Mouse (Mus musculus): ENCODE data around the gene Scn3b.
A peak's percentile ranks its signal among the peaks of the same experiment; 100 is the strongest.

Scn3b gene

DNA sequence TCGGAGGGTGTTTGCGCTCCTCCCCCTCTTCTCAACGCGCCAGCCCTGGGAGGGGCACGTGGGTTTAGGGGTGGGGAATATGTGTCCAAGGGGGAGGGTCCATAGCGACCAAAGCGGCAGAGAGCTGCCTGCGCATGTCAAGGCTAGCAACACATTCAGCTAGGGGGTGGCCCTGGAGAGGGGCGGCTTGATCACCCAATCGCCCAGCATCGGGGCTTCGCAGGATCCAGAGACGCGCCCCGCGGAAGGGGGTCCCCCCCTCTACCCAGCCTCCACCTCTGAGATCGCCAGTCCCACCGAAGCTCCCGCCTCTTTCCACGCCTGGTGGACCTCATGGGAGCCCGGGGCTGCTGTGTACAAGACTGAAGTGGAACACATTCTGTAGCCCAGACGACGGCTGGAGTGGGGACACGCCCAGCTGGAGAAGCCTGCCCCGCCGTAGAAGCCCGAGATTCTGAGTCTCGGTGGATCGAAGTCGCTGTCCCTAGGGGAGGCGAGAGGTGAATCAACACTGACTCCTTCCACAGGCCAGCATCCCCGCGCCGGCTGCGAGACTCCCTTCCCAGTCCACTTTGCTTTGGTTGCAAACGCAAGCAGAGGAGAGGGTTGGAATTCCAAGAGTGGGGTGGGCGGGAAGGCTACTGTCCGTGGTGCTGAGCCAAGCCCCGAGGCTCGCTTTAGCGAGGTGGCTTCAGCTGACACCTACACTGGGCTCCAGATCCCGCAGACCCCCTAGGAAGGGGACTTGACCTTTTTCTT lies at the start of gene Scn3b:
Gene Scn3b (plus strand): TSS at position 115 of the 759 bp plus-strand sequence.
- no peaks in the 10 kb centered on the region; the same call in 1 of the 2 replicates for H3K27me3 ChIP-seq (ENCODE audit: control insufficient read depth, insufficient read depth, low read length, poor library complexity, severe bottlenecking)
- no peak for DNase-seq (ENCODE audit: low read depth, low spot score)
- no peaks in the 10 kb centered on the region for H3K36me3 ChIP-seq (ENCODE audit: control insufficient read depth, insufficient read depth, low read length, poor library complexity, severe bottlenecking)

DNA sequence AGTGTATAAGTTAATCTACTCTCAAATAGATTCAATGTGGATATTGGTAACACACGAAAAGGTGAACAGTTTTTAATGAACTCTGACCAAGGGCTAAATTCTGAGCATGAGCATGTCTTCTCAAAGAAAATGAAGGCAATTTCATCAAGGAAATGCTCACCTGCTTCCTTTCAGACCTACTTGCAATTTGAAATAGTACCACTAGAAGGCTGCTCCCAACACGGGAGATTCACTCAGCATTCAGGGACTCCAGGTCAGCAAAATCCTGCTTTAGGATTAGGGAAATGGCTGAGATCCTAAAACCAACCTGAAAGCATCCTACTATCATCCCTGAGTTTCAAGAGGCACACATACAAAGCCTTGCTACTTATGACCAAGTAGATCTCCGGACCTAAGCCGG lies 44.7 kb upstream of the Scn3b start:
- Histone ChIP-seq H3K36me3 (ENCODE audit: control insufficient read depth, insufficient read depth, low read length, poor library complexity, severe bottlenecking) (no peaks in the 10 kb centered on the region), H3K27me3 (ENCODE audit: control insufficient read depth, insufficient read depth, low read length, poor library complexity, severe bottlenecking) (no peaks in the 10 kb centered on the region)
- DNase-seq (ENCODE audit: low read depth, low spot score) = no peak

DNA sequence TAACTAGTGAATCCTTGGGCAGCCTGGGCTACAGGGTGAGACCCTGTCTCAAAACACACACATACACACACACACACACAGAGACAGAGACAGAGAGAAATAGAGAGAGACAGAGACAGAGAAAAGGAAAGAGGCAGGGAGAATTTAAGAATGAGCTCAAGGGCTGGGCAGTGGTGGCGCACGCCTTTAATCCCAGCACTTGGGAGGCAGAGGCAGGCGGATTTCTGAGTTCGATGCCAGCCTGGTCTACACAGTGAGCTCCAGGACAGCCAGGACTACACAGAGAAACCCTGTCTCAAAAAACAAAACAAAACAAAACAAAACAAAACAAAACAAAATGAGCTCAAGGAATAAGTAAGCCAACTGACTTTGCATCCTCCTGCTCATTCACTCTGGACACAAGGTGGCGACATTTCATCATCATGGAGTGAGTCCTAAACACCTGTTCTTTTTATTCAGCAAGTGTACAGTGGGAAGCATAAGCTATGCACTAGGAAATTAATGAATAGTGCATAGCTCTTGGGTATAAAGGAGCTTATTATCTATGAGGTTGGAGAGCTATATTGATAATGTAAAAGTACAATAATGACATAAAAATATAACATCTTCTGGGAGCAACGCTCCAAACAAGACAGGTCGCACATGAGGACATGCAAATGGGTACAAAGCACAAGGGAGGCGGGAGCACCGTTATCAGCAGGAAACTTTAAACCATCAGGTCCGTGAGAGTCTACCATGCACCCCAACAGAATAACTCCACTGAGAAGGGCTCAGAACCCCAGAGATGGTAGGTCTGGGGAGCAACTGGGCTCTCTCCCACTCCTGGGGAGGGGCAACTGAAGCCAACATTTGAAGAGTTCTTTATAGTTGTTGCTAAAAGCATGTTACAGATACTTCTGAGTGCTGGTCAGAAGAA lies 40.9 kb upstream of the Scn3b start:
- peak; percentile 54 for DNase-seq (ENCODE audit: low read depth, low spot score)
- no peaks in the 10 kb centered on the region for H3K27me3 ChIP-seq (ENCODE audit: control insufficient read depth, insufficient read depth, low read length, poor library complexity, severe bottlenecking)
- H3K36me3 ChIP-seq (ENCODE audit: control insufficient read depth, insufficient read depth, low read length, poor library complexity, severe bottlenecking) = no peaks in the 10 kb centered on the region

DNA sequence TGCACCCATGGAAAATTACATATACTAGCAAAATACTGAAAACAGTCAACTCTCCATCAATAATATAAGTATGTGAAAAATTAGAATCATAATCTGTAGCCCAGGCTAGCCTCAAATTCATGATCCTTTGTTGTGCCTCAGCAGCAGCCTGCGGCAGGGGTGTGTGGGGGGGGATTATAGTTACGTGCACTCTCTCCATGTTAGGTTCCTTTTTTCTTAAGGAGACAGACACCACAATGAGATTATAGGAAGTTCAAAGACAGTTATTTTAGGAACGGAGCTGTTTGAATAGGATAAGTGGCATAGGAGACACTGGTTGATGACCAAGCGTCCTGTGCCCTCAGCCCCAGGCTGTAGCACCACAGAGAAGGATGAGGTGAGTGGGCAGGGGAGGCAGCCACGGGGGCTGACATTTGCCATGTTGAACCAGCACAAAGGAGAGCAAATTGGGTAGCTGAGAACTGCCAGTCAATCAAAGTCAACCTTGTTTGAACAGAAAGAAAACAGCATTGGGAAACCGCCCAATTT lies 40.1 kb upstream of the Scn3b start:
- DNase-seq (ENCODE audit: low read depth, low spot score) = no peak
- Histone ChIP-seq H3K36me3 (ENCODE audit: control insufficient read depth, insufficient read depth, low read length, poor library complexity, severe bottlenecking) (no peaks in the 10 kb centered on the region), H3K27me3 (ENCODE audit: control insufficient read depth, insufficient read depth, low read length, poor library complexity, severe bottlenecking) (no peaks in the 10 kb centered on the region)

DNA sequence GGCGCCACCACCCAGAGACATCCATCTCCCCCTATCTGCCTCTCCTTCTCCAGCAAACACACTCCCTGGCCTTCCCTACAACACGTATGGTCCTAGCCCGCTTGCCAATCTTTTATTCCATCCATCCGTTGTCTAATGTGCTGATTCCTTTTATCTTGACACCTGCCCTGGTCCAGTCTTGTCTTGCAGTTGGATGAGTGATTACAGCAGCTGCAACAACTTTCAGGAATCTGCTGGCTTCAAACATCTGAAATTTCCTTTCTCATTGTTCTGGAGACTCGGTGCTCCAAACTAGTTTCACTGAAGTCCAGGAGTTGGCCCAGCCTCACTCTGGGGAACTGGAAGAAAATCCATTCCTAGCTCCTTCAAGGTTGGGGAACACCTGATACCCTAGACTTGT lies 39.5 kb upstream of the Scn3b start:
- DNase-seq (ENCODE audit: low read depth, low spot score) = no peak
- no peaks in the 10 kb centered on the region for H3K27me3 ChIP-seq (ENCODE audit: control insufficient read depth, insufficient read depth, low read length, poor library complexity, severe bottlenecking)
- no peaks in the 10 kb centered on the region for H3K36me3 ChIP-seq (ENCODE audit: control insufficient read depth, insufficient read depth, low read length, poor library complexity, severe bottlenecking)

DNA sequence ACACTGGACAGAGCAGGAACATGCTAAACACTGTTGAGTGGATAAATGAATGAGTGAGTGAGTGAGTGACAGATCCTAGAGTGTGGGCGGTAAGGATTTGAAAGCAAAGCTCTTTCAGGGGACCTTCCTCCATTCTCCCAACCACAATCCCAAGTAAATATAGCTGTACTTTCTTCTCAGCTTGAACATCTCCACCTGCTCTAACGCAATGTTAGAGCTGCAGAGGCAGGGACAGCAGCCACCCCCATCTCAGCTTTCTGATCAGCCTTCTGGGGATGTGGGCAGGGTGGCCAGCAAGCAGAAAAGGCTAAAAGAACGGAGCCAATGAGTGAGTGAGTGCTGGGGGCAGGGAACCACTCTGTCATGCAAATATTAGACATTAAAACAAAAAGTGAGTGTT lies 38.0 kb upstream of the Scn3b start:
- DNase-seq (ENCODE audit: low read depth, low spot score) = no peak
- Histone ChIP-seq H3K27me3 (ENCODE audit: control insufficient read depth, insufficient read depth, low read length, poor library complexity, severe bottlenecking) (no peaks in the 10 kb centered on the region), H3K36me3 (ENCODE audit: control insufficient read depth, insufficient read depth, low read length, poor library complexity, severe bottlenecking) (no peaks in the 10 kb centered on the region)

DNA sequence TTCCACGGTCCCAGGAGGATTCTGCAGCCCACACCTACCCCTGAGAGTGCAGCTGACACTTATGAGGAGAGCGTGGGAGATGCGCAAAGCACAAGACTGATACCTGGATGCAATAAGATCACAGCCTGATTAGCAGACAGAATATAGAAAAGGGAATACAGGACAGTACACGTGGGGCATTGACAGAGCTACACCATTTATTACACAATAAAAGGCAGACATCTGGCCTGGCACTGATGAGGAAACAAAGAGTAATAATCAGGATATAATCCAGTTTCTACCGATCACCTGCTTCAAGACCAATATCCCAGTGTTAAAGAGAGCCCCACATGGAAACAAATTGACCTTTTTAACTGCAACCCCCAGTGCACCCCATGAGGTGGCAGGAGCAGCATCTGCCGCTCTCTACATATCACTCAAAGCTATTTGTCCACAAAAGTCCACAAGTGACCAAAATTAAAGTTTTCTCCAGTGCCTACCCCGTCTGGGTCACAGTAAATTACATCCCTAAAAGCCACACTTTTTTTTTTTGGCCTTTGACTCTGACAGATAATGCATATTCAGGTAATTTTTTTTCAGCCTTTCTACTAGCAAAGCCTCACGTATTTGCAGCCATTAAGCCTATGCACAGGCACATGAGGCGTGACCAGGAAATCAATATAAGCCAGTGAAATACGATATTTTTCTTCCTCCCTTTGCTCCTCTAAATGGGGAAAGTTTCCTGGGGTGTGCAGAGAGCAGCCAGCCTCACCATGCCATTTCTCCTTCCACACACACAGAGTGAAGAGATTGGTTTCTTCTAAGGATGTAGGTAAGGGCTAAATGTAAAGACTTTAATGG lies 34.6 kb upstream of the Scn3b start:
- Histone ChIP-seq H3K27me3 (ENCODE audit: control insufficient read depth, insufficient read depth, low read length, poor library complexity, severe bottlenecking) (no peaks in the 10 kb centered on the region), H3K36me3 (ENCODE audit: control insufficient read depth, insufficient read depth, low read length, poor library complexity, severe bottlenecking) (no peaks in the 10 kb centered on the region)
- DNase-seq (ENCODE audit: low read depth, low spot score) = no peak

DNA sequence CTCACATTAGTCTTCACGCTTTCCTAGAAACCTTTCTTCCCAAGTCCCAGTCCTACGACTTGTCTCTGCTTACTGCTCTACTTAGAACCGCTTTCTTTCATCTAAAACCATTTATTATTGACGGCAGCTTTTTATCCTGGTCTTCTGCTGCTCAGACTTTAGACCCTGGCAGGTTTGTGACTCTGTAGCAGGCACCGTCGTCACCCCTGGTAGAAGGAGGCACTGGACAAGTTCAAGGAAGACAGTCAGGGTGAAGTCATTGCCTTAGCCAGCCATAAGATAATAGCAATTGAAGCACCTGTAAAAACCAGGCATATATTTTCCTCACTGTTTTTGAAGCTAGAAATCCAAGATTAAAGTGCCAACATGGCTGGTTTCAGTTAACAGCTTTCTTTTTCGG lies 33.8 kb upstream of the Scn3b start:
- H3K36me3 ChIP-seq (ENCODE audit: control insufficient read depth, insufficient read depth, low read length, poor library complexity, severe bottlenecking) = no peaks in the 10 kb centered on the region

DNA sequence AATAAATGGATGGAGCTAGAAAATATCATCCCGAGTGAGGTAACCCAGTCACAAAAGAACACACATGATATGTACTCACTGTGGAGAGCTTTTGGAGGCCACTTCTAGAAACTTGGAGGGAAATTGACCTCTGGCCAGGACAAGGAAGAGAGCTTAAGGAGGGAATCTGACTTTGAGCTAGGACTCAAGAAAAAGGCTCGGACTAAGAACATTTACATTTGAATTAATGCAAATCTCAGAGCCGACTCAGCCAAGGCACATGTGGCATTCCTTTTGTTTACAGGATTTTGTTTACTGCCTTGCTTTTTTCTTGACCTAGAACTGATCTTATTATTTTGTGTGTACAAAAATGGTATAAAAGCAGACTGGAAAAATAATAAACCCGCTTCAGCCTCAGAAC lies 29.3 kb upstream of the Scn3b start:
- no peak for DNase-seq (ENCODE audit: low read depth, low spot score)
- no peaks in the 10 kb centered on the region for H3K27me3 ChIP-seq (ENCODE audit: control insufficient read depth, insufficient read depth, low read length, poor library complexity, severe bottlenecking)
- H3K36me3 ChIP-seq (ENCODE audit: control insufficient read depth, insufficient read depth, low read length, poor library complexity, severe bottlenecking) = no peaks in the 10 kb centered on the region

More for the DNA sequence above, 33.8 kb upstream of the Scn3b start:
- H3K27me3 ChIP-seq (ENCODE audit: control insufficient read depth, insufficient read depth, low read length, poor library complexity, severe bottlenecking) = no peaks in the 10 kb centered on the region
- DNase-seq (ENCODE audit: low read depth, low spot score) = no peak

DNA sequence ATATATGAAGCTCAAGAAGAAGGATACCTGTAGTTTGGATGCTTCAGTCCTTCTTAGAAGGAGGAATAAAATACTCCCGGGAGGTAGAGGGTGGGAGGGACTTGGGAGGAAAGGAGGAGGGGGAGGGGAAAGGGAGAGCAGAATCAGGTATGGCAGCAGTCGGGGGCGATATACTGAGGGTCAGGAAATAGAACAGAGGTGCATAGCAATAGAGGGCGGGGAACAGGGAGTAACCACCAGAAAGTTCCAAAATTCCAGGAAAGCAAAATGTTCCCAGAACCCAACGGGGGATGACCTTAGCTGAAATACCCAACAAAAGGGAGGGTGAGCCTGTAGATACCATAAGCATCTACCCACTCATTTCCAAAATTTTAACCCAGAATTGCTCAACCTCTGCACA lies 28.7 kb upstream of the Scn3b start:
- Histone ChIP-seq H3K36me3 (ENCODE audit: control insufficient read depth, insufficient read depth, low read length, poor library complexity, severe bottlenecking) (no peaks in the 10 kb centered on the region), H3K27me3 (ENCODE audit: control insufficient read depth, insufficient read depth, low read length, poor library complexity, severe bottlenecking) (no peaks in the 10 kb centered on the region)
- no peak for DNase-seq (ENCODE audit: low read depth, low spot score)

DNA sequence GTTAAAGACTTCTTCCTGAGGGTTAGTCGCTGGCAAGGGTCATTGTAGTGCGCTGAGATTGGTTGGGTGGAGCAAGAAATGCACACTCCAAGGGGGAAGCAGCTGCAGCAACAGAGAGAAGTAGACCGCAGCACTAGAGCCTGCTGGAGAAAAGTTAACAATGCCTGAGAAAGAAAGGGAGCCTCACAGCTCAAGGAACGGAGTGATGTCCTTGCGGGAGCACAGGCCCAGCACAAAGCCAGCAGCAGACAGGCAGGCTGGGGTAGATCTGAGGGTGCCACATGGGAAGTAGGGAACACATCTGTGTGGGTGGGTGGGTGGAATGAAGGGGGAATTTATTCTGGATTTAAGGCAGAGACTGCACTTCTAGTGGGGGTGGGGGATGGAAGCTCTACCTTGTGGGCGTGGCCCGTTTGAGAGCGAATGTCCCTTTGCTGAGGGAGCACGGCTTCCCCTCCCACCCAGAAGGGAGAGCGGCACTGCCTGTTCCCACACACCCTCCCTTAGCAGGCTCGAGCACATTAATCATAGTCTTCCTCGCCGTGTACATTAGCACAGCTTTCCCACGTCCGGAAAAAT lies 27.7 kb upstream of the Scn3b start:
- no peak for DNase-seq (ENCODE audit: low read depth, low spot score)
- Histone ChIP-seq H3K27me3 (ENCODE audit: control insufficient read depth, insufficient read depth, low read length, poor library complexity, severe bottlenecking) (no peaks in the 10 kb centered on the region), H3K36me3 (ENCODE audit: control insufficient read depth, insufficient read depth, low read length, poor library complexity, severe bottlenecking) (no peaks in the 10 kb centered on the region)

DNA sequence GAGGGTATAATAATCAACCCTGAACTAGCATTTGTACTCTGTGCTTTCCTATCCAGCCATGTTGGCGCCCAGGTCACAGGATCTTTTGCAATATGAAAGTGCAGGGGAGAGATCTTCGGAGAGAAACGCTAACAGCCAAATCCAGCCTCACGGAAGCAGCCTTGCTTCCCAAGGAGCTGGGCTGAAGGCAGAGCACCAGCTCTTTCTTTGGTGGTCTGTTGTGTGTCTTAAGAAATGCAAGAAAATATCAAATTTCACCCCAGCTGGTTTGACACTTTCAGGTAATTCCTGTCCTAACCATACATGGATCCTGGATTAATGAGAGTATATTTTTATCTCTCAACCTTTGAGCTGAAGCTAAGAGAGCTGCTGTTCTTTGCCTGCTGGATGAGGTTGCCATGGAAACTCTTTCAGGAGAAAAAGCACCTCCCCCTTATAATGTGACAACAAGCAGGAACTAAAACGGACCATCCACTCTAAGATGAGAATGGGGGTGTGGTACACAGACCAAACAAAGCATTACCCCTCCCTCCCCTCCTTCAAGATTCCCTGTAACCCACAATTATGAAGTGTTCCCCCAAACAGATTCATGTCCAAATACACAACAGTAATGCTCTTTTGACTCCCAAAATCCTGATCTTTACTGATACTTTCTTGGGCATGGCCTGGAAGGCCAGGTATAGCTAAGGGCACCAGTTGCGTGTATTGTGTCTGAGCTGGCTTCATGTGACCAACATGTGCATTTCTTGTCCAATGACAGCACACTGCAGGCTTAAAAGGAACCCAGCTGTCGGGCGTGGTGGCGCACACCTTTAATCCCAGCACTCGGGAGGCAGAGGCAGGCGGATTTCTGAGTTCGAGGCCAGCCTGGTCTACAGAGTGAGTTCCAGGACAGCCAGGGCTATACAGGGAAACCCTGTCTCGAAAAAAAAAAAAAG lies 26.8 kb upstream of the Scn3b start:
- Histone ChIP-seq H3K27me3 (ENCODE audit: control insufficient read depth, insufficient read depth, low read length, poor library complexity, severe bottlenecking) (no peaks in the 10 kb centered on the region), H3K36me3 (ENCODE audit: control insufficient read depth, insufficient read depth, low read length, poor library complexity, severe bottlenecking) (no peaks in the 10 kb centered on the region)
- no peak for DNase-seq (ENCODE audit: low read depth, low spot score)

DNA sequence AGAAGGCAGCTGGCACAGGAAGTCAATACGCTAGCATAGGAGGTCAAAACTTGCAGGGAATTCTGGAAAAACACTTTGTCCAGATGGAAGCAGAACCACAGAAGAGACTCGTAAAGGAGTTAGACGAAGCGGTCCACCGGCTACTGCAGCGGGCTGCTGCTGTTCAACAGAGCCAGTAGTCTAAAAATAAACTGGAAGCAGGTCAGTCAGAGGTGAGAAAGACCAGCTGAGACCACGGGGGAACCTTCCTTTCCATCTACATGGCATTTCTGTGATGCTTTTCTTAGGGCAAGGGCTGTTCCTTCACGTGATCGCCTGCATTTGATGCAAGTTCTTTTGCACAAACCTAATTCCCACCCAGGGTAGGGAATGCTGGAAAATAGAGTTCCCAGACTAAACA lies 23.6 kb upstream of the Scn3b start:
- no peaks in the 10 kb centered on the region for H3K36me3 ChIP-seq (ENCODE audit: control insufficient read depth, insufficient read depth, low read length, poor library complexity, severe bottlenecking)
- no peaks in the 10 kb centered on the region for H3K27me3 ChIP-seq (ENCODE audit: control insufficient read depth, insufficient read depth, low read length, poor library complexity, severe bottlenecking)
- no peak for DNase-seq (ENCODE audit: low read depth, low spot score)
